Mouse (Mus musculus) B cell, adult (primary cell): ENCODE measurements around the gene Tsc2. TPM values are rescaled to one million over a fixed set of nuclear protein-coding genes. Genes with fewer than 3 reads are reported as not detected.

Experiments used
- total RNA-seq: library from RNA; stranded (reverse); gene quantifications from 4 replicates; pipeline ENCODE4 v1.2.4, GENCODE M21; 2023; ENCODE audit not compliant: inconsistent age

Tsc2 gene
- total RNA-seq, result 84.9 to 110 TPM (median 98.3 TPM) in 4 replicates

GRCm38 (mm10) chr17:24632167-24632812 lies at the start of gene Tsc2, which contains the start of gene Nthl1:
Gene Tsc2, minus strand, starts transcription at chr17:24632630.
Gene Nthl1, plus strand, starts transcription at chr17:24632680.

DNA sequence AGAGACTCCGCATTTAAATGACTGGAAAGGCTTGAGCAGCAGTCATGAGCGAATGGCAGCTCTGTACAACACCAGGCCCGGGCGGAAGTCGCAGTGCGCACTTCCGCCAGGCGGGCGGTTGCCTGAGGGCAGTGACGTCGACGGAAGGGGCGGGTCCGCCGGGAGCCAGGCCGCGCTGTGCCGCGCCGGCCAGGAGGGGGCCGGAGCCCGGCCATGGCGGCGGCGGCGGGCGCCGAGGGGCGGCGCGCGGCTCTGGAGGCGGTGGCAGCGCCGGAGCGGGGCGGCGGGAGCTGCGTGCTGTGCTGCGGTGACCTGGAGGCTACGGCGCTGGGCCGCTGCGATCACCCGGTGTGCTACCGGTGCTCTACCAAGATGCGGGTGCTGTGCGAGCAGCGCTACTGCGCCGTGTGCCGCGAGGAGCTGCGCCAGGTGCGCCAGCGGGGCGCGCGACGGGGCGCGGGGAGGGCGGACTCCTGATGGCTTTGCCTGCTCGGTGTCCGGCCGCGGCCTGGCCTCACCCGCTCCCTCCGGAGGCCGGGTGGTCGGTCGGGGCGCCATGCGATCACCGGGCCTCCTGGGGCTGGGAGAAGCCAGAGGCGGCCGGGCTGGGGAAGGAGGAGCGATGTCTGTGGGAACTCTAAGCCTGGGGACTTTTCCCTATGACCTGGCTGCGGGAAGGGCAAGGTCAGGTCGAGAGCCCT lies 37.3 kb upstream of the Tsc2 start, which contains the start of gene Zfp598:
Zfp598 (plus strand) TSS at position 143 of the 701 bp plus-strand sequence.

DNA sequence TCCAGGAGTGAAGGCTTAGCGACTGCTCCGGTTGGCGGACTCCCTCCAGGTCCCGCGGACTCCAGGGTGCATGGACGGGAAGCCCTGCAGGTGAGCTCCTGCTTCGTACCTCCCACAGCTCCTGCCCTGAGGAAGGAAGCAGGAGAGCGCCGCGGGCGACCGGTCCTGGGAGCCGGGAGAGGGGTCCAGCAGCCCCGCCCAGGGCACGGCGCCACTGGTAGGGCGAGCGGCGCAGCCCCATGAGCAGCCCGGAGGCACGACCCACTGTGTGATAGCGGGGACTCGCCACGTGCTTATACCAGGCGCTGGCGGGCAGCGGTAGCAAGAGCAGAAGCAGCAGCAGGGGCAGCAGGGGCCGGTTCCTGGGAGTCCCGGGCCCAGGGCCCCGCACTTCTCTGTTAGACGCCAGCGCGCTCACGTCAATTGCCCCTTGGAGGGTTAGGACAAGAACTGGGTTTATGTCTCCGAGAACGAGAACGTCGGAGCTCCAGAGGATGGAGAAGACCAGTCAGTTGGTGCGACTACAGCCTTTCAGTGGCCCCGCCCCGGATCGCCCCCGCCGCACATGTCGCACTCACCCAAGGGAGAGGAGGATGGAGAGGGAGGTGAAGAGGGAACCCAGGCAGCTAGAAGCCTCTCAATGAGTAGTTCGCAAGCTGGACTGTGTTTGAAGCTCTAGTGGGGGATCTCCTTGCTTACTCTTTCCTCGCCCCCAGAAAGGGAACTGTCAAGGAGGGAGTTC lies 25.8 kb upstream of the Tsc2 start, which contains the start of gene Npw:
Npw (minus strand) TSS at position 441 of the 742 bp plus-strand sequence.

GRCm38 (mm10) chr17:24650070-24650616 lies 17.7 kb upstream of the Tsc2 start, which contains the start of gene Slc9a3r2:
Gene Slc9a3r2, minus strand, starts transcription at chr17:24650327.

GRCm38 (mm10) chr17:24549618-24550415 lies 82.6 kb downstream of the Tsc2 start, which contains the start of gene Pkd1:
Gene Pkd1, plus strand, starts transcription at chr17:24549834.

Other genes starting within 250 kb of the Tsc2 start
- gene Rnps1, start 218.1 kb downstream of the Tsc2 start, total RNA-seq, result 154 to 168 TPM (median 161 TPM) in 4 replicates
- gene Eci1, start 206.0 kb downstream of the Tsc2 start, total RNA-seq, result 22.7 to 27.4 TPM (median 27.0 TPM) in 4 replicates
- 3.5 to 8.3 TPM (median 5.4 TPM) in 4 replicates for gene Dnase1l2, start 189.5 kb downstream of the Tsc2 start, total RNA-seq
- 58.4 to 75.5 TPM (median 64.9 TPM) in 4 replicates for gene E4f1, start 162.3 kb downstream of the Tsc2 start, total RNA-seq
- 17.0 to 19.8 TPM (median 18.8 TPM) in 4 replicates for gene Pgp, start 162.2 kb downstream of the Tsc2 start, total RNA-seq
- 0.71 to 1.2 TPM (median 0.95 TPM) in 4 replicates for gene Bricd5, start 158.7 kb downstream of the Tsc2 start, total RNA-seq
- 18.2 to 22.4 TPM (median 20.5 TPM) in 4 replicates for gene Mlst8, start 153.6 kb downstream of the Tsc2 start, total RNA-seq
- gene Caskin1, start 144.0 kb downstream of the Tsc2 start, total RNA-seq, result not detected in 4 replicates
- gene Traf7, start 104.7 kb downstream of the Tsc2 start, total RNA-seq, result 201 to 215 TPM (median 211 TPM) in 4 replicates
- 1.0 to 1.9 TPM (median 1.2 TPM) in 4 replicates for gene Rab26, start 98.4 kb downstream of the Tsc2 start, total RNA-seq
- 71.1 to 75.5 TPM (median 72.5 TPM) in 4 replicates for gene Pkd1, start 82.8 kb downstream of the Tsc2 start, total RNA-seq
- gene Nthl1, start 50 bp upstream of the Tsc2 start, total RNA-seq, result 2.8 to 11.3 TPM (median 4.9 TPM) in 4 replicates
- 0.48 to 0.51 TPM in 2 of 4 replicates, not detected in the others for gene Slc9a3r2, start 17.7 kb upstream of the Tsc2 start, total RNA-seq
- not detected in 4 replicates for gene Npw, start 25.8 kb upstream of the Tsc2 start, total RNA-seq
- 52.7 to 59.6 TPM (median 57.9 TPM) in 4 replicates for gene Zfp598, start 37.1 kb upstream of the Tsc2 start, total RNA-seq
- gene Syngr3, start 57.3 kb upstream of the Tsc2 start, total RNA-seq, result not detected in 4 replicates
- 16.9 to 18.7 TPM (median 18.1 TPM) in 4 replicates for gene Gfer, start 63.5 kb upstream of the Tsc2 start, total RNA-seq
- gene Noxo1, start 63.6 kb upstream of the Tsc2 start, total RNA-seq, result 7.7 to 11.6 TPM (median 8.4 TPM) in 4 replicates
- 31.4 to 36.1 TPM (median 33.4 TPM) in 4 replicates for gene Tbl3, start 75.0 kb upstream of the Tsc2 start, total RNA-seq
- 0.78 TPM in 1 of 4 replicates, not detected in the others for gene Rnf151, start 85.4 kb upstream of the Tsc2 start, total RNA-seq
- gene Rps2, start 85.5 kb upstream of the Tsc2 start, total RNA-seq, result 1,210 to 1,288 TPM (median 1,234 TPM) in 4 replicates
- 71.7 to 80.7 TPM (median 73.5 TPM) in 4 replicates for gene Ndufb10, start 91.8 kb upstream of the Tsc2 start, total RNA-seq
- gene Rpl3l, start 95.2 kb upstream of the Tsc2 start, total RNA-seq, result not detected in 4 replicates
- 29.6 to 37.8 TPM (median 32.9 TPM) in 4 replicates for gene Msrb1, start 104.0 kb upstream of the Tsc2 start, total RNA-seq
- not detected in 4 replicates for gene Hs3st6, start 120.4 kb upstream of the Tsc2 start, total RNA-seq
- not detected in 4 replicates for gene Meiob, start 171.7 kb upstream of the Tsc2 start, total RNA-seq
- 27.5 to 30.3 TPM (median 27.9 TPM) in 4 replicates for gene Hagh, start 207.5 kb upstream of the Tsc2 start, total RNA-seq
- gene Fahd1, start 217.7 kb upstream of the Tsc2 start, total RNA-seq, result 2.0 to 2.5 TPM (median 2.2 TPM) in 4 replicates
- 0.54 to 1.4 TPM (median 0.66 TPM) in 3 of 4 replicates, not detected in the other for gene Igfals, start 233.4 kb upstream of the Tsc2 start, total RNA-seq